Mouse (Mus musculus) thymus, adult 18-20 months (tissue): ENCODE measurements around the gene Pdxk.
"Not testable (repeated sequence)": the region's sequence is repeated elsewhere in the genome, so short reads cannot be mapped to it uniquely, and the experiment has no call there.

Experiments used
- DNase-seq, 2 experiments: peaks; one replicate each; pipeline ENCODE4 v3.0.0; 2022; ENCODE audit warnings: mixed read lengths in 2 of 2

Pdxk gene

DNA sequence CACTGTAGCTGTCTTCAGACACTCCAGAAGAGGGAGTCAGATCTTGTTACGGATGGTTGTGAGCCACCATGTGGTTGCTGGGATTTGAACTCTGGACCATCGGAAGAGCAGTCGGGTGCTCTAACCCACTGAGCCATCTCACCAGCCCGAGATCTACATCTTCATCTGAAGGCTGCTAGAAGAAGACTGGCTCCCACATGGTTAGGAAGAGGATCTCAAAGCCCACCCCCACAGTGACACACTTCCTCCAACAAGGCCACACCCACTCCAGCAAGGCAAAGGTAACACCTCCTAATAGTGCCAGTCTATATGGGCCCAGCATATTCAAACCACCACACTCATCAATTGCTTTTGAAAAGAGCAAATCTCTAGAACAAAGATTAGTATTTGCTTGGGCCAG, 49.8 kb downstream of the Pdxk start:
- not testable (repeated sequence) for DNase-seq

DNA sequence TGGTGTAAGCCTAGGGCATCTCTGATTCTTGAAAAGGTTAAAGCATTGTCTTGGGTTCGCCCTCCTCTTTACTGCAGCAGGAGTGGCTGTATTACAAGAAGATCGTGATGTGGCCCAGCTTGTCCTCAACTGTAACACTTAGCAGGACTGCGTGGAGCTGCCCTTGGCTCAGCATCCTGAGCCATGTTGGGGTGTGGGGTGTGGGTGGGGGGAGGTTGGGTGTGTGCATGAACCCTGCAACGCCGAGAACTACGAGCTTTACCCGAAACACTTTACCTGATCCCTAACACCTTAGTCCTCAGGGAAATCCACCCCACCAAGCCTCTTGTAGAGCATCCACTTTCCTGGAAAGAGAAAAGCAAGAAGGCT, 51.6 kb downstream of the Pdxk start:
- no peak for DNase-seq

GRCm38 (mm10) chr10:78412319-78413151, 52.2 kb downstream of the Pdxk start, which contains the start of gene Rrp1:
Gene Rrp1 (minus strand): TSS chr10:78413043.
- peak; percentile 88 to 92 for DNase-seq

GRCm38 (mm10) chr10:78411851-78412250, 52.9 kb downstream of the Pdxk start:
- no peak for DNase-seq

DNA sequence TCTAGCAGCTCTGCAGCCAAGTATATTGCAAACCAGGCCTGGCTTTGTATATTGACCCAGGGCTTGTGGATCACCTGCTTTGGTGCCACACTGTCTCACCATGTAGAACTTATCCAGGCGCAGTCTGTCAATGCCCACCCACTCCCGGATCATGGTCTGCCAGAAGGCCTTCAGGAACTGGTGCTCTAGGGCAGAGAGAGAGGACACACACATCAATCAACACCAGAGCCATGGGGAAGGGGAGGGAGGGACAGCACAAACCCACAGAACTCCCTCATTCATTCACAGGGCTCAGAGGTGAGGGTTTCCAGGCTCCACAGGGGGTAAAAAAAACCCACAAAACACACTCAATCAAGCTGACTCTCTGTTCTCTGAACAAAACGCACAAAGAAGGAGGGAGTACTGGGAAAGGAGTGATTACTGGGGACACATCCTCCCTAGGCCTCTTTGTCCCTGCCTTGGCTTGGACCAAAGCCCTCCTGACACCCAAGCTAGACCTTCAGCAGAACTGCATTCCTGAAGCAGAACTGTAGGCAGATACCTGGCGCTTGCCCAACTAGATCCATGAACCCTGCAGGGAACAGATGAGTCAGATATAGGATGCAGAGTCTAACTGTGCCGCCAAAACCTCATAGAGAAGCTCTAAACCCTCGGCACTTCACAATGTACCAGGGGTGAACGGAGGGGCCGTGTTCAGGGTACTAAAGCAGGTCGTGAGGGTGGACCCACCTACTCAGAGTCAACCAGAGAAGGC, 55.6 kb downstream of the Pdxk start:
- DNase-seq, result no peak

DNA sequence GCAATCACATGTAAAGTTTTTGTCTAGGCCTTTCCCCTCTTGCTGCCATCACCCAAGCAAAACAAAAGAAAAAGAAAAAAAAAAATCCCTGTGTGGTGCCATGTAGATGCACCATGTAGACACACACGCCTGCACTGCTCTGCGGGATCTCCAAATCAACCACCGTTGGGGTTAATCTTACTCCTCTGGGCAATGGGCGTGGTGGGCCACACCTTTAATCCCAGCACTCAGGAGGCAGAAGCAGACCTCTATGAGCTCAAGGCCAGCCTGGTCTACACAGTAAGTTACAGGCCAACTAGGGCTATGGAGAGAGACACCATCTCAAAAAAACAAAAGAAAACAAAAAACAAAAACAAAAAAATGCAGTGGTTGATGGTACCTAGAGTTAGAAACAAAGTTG, 57.6 kb downstream of the Pdxk start:
- DNase-seq, result no peak

- no peak for DNase-seq
These were observed 58.6 kb downstream of the Pdxk start for GRCm38 (mm10) chr10:78406152-78406551.

- DNase-seq, result no peak
These were observed 62.4 kb downstream of the Pdxk start for GRCm38 (mm10) chr10:78402301-78402922.

GRCm38 (mm10) chr10:78401127-78401526, 63.6 kb downstream of the Pdxk start:
- no peak for DNase-seq

- DNase-seq, result no peak
These were observed 65.6 kb downstream of the Pdxk start for GRCm38 (mm10) chr10:78399090-78399657.

DNA sequence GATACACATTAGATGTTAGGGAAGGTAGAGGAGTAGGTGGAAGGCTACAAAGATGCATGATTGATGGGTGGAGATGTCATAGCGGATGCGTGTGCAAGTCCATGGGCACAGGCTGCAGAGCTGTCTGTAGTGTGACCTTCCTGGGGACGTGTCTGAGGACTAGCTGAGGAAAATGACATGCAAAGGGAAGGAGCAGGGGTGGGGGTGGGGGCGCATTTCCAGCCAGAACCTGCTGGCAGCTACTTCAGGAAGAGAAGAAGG, 68.2 kb downstream of the Pdxk start:
- DNase-seq, result no peak

DNA sequence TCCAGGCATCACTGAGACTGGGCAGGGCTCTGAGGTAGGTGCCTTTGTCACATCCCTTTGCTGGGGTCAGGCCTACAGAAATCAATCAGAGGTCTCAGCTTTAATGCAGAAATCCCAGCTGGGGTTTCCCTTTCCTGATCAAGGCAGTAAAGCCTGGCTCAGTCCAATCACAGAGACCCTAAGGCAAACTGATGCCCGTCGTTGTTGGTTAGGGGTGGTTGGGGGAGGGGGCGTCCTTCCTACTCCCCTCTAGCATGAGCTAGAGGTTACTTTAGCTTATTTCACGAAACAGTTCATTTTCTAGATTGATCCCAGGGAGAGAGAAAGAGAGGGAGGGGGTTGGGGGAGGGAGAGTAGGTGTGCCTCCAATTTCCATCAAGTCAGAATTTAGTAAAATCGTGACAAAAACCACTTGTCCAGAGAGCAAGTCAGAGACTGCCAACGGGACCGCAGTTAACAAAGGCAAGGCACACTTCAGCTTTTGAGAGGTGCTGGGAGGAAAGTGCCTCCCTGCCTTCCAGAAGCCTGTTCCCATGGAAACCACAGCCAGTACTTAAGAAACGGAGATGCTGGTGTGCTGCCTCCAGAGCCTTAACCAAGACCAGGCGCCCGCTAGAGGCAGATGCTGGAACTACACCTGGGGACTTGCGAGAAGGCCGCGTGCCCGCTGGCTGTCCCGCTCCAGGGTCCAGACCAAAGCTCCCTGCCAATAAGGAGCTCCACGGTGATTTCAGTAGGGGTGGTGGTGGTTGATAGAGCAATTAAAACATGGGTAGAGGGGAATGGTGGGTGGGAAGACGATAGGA, 68.8 kb downstream of the Pdxk start:
- peak; percentile 68 to 77 for DNase-seq

DNA sequence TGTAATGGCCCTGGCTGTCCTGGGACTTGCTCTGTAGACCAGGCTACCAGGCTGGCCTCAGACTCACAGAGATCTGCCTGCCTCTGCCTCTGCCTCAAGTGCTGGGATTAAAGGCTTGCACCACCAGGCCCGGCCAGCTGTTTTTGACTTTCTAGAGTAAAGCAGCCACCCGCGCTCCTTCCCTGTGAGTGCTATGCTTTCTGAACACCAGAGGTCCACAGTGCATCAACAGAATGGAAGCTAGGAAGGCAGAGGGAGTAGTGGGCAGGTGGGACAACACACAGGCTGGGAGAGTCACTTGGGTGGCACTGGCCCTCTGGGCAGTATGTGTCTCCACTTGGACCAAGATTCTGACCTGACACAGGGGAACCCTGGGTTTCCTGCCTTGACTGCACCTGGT, 69.4 kb downstream of the Pdxk start:
- no peak for DNase-seq

DNA sequence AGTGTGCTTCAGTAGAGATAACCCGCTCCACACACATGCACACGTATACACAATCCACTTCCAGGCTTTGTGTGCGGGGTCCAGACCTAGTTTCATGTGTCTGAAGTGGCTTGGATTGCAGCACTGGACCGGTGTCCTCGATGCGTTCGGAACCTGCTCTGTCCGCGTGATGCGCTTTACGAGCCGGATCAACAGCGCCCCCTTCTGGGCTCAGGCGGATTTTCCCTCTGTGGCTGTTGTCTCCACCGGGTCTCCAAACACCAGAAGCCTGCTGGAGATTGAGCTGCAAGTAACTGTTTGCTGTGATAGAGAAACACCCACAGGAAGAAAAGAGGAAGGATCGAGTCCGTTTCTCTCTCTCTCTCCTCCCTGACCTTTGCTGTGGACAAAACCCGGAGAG, 72.7 kb downstream of the Pdxk start:
- DNase-seq, result peak; percentile 43 to 56

GRCm38 (mm10) chr10:78390982-78391470, 73.7 kb downstream of the Pdxk start:
- DNase-seq, result no peak

GRCm38 (mm10) chr10:78388216-78388980, 76.4 kb downstream of the Pdxk start:
- DNase-seq, result no peak
